16 mouse cellular contexts compared by ENCODE assay signal in genomic region chr6:37598033-37598432, GRCm38 (mm10).
"Had no signal": no experiment of that assay in that cellular context is flagged by ENCODE, and none has a peak within 500 bp of the region (broad histone marks: within the 10 kb centered on the region; RNA-seq: fewer than 3 reads in every experiment).

No protein-coding gene starts in this region.

- DNase-seq: kidney, adult 18-20 months; left cerebral cortex, postnatal 4 days; liver, embryonic 13.5 days; lung, embryonic 14.5 days; right cerebral cortex, postnatal 14 days; right cerebral cortex, postnatal 4 days; spleen, adult 18-20 months; thymus, postnatal 25 days had no signal

- ATAC-seq: lung, postnatal 0 days; midbrain, embryonic 15.5 days had no signal

- H3K4me3 ChIP-seq: limb, embryonic 13.5 days; liver, embryonic 13.5 days; midbrain, embryonic 12.5 days; midbrain, embryonic 15.5 days; neural tube, embryonic 13.5 days; stomach, embryonic 15.5 days had no signal

- H3K9ac ChIP-seq: limb, embryonic 13.5 days; liver, embryonic 13.5 days; lung, embryonic 14.5 days; midbrain, embryonic 12.5 days; midbrain, embryonic 15.5 days; neural tube, embryonic 13.5 days; stomach, embryonic 15.5 days had no signal

- H3K36me3 ChIP-seq: limb, embryonic 13.5 days; liver, embryonic 13.5 days; midbrain, embryonic 12.5 days; midbrain, embryonic 15.5 days; neural tube, embryonic 13.5 days; stomach, embryonic 15.5 days had no signal

- H3K27ac ChIP-seq: kidney, postnatal 0 days; limb, embryonic 13.5 days; liver, embryonic 13.5 days; macrophage; midbrain, embryonic 12.5 days; midbrain, embryonic 15.5 days; neural tube, embryonic 13.5 days; stomach, embryonic 15.5 days had no signal

- H3K9me3 ChIP-seq: limb, embryonic 13.5 days; liver, embryonic 13.5 days; midbrain, embryonic 12.5 days; midbrain, embryonic 15.5 days; neural tube, embryonic 13.5 days; stomach, embryonic 15.5 days had no signal

- H3K27me3 ChIP-seq: limb, embryonic 13.5 days; liver, embryonic 13.5 days; midbrain, embryonic 12.5 days; midbrain, embryonic 15.5 days; neural tube, embryonic 13.5 days; stomach, embryonic 15.5 days had no signal

- H3K4me2 ChIP-seq: limb, embryonic 13.5 days; liver, embryonic 13.5 days; lung, embryonic 14.5 days; midbrain, embryonic 12.5 days; midbrain, embryonic 15.5 days; neural tube, embryonic 13.5 days; stomach, embryonic 15.5 days had no signal
